Mouse (Mus musculus): ENCODE measurements around the gene Brwd1. TPM values are rescaled to one million over a fixed set of nuclear protein-coding genes. Genes with fewer than 3 reads are reported as not detected.

Gene Brwd1
- total RNA-seq, 1 experiment: 117 TPM

DNA sequence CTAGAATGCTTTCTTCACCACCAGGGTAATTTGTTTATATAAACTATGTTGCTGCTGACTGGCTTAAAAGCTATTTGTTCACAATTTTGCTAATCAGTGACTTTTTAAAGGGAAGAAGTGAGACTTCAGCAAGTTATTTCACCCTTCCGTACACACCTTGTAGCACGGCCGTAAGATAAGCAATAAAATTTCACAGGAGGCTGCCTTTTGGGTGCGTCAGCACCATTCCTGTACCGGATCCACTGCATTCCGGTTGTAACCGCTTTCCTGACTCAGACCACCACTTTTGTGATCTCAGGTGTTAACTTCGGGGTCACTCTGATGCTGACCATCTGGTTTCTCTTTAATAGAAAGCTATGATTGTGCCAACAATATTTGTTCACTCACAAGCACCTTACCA lies 124.2 kb downstream of the Brwd1 start:
- H3K4me3 ChIP-seq (ENCODE audit: insufficient read depth in 1 of 2, low read depth in 1 of 2, low read length in 2 of 2, poor library complexity in 1 of 2, severe bottlenecking in 1 of 2): no peak overlapping the region
- in situ Hi-C loops (cut with MboI; ENCODE audit: low sequenced_read_pairs in 2 of 2, unreplicated experiment in 2 of 2): loop anchor here (10.0 to 25.0 kb wide), 2 partner anchors 343 to 346 kb away; no protein-coding TSS in a partner anchor
- peaks cover 5 to 19% of the 10 kb centered on the region in 2 experiments; a peak in 3 of 4 replicates for H3K4me1 ChIP-seq (ENCODE audit: control insufficient read depth in 2 of 2, insufficient read depth in 2 of 2, low read length in 2 of 2, poor library complexity in 1 of 2)
- H3K9me3 ChIP-seq (ENCODE audit: control insufficient read depth, insufficient read depth, low read depth, low read length): no peaks in the 10 kb centered on the region
- DNase-seq (ENCODE audit: low read depth, low spot score): no peak
- H3K9ac ChIP-seq (ENCODE audit: insufficient read depth, low read depth, low read length, poor library complexity, severe bottlenecking): no peak overlapping the region
- no peak for TF ChIP-seq CHD2 (IDR thresholded peaks at IDR 0.05; ENCODE audit: low read depth, low read length)
- TF ChIP-seq HCFC1 (IDR thresholded peaks at IDR 0.05; ENCODE audit: borderline replicate concordance, insufficient read depth, low read length): no peak
- TF ChIP-seq ZNF384 (IDR thresholded peaks at IDR 0.05; ENCODE audit: low read depth, low read length): no peak
- no peak for TF ChIP-seq MAFK (IDR thresholded peaks at IDR 0.05; ENCODE audit: insufficient read depth, low read depth, low read length)
- TF ChIP-seq ZC3H11A (IDR thresholded peaks at IDR 0.05; ENCODE audit: borderline replicate concordance, low read depth, low read length): no peak
- no peaks in the 10 kb centered on the region for H3K36me3 ChIP-seq (ENCODE audit: control insufficient read depth, insufficient read depth, low read length, poor library complexity, severe bottlenecking)
- no peak overlapping the region for H3K27ac ChIP-seq (ENCODE audit: insufficient read depth, low read depth, low read length, poor library complexity, severe bottlenecking)

DNA sequence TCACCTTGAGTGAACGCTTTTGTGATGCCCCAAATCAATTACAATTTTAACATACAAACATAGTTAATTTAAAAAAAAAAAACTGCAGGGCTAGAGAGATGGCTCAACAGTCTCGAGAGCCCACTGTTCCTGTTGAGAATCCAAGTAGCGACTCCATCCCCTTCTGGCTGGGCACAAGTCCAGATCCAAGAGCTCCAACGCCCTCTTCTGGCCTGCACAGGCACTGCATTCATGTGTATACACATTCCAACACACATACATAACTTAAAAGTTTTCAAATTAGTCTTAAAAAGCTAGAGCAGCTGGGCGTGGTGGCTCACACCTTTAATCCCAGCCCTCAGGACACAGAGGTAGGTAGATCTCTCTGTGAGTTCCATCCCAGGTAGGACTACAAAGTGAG lies 125.7 kb downstream of the Brwd1 start:
- H3K4me1 ChIP-seq (ENCODE audit: control insufficient read depth in 2 of 2, insufficient read depth in 2 of 2, low read length in 2 of 2, poor library complexity in 1 of 2): peaks cover 0 to 11% of the 10 kb centered on the region in 2 experiments; a peak in 2 of 4 replicates
- TF ChIP-seq ZC3H11A (IDR thresholded peaks at IDR 0.05; ENCODE audit: borderline replicate concordance, low read depth, low read length): peak; percentile 73; the same call in 1 of the 2 replicates
- no peak for TF ChIP-seq HCFC1 (IDR thresholded peaks at IDR 0.05; ENCODE audit: borderline replicate concordance, insufficient read depth, low read length)
- H3K36me3 ChIP-seq (ENCODE audit: control insufficient read depth, insufficient read depth, low read length, poor library complexity, severe bottlenecking): no peaks in the 10 kb centered on the region
- H3K9ac ChIP-seq (ENCODE audit: insufficient read depth, low read depth, low read length, poor library complexity, severe bottlenecking): no peak overlapping the region
- no peak overlapping the region for H3K4me3 ChIP-seq (ENCODE audit: insufficient read depth in 1 of 2, low read depth in 1 of 2, low read length in 2 of 2, poor library complexity in 1 of 2, severe bottlenecking in 1 of 2)
- no peaks in the 10 kb centered on the region for H3K9me3 ChIP-seq (ENCODE audit: control insufficient read depth, insufficient read depth, low read depth, low read length)
- no peak overlapping the region for H3K27ac ChIP-seq (ENCODE audit: insufficient read depth, low read depth, low read length, poor library complexity, severe bottlenecking)
- no peak for DNase-seq (ENCODE audit: low read depth, low spot score)
- in situ Hi-C loops (cut with MboI; ENCODE audit: low sequenced_read_pairs in 2 of 2, unreplicated experiment in 2 of 2): loop anchor here (10.0 to 25.0 kb wide), 2 partner anchors 342 to 344 kb away; no protein-coding TSS in a partner anchor

DNA sequence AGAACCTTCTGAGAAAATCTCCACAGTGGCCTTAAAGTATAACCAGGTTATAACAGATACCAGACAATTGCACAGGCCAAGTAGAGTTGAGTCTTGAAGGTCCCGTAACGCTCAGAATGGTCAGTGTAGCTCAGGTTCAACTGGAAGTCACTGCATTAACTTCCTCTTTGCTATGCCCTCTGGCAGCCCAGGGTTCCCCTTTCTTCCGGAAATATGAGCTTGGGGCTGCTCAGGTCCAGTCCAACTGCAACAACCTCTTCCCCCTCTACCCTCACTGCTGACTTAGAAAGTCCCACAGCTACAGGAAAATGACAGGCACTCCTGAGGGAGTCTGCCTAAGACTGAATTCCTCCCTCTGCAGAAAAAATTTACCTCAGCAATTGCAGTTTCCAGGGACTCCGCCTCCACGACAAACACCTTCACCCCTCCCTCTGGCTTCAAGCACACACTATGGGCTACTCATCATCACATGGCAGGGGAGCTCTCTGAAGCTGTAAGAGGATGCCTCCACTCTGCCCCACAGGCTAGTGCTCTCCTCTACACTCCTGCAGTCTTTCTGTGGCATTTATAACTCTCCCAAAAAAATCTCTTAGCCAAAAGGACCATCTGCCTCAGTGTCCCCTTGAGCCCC lies 126.5 kb downstream of the Brwd1 start:
- Histone ChIP-seq H3K9me3 (ENCODE audit: control insufficient read depth, insufficient read depth, low read depth, low read length) (no peaks in the 10 kb centered on the region), H3K4me1 (ENCODE audit: control insufficient read depth in 2 of 2, insufficient read depth in 2 of 2, low read length in 2 of 2, poor library complexity in 1 of 2) (peaks cover 0 to 11% of the 10 kb centered on the region in 2 experiments; a peak in 2 of 4 replicates), H3K27ac (ENCODE audit: insufficient read depth, low read depth, low read length, poor library complexity, severe bottlenecking) (no peak overlapping the region), H3K4me3 (ENCODE audit: insufficient read depth in 1 of 2, low read depth in 1 of 2, low read length in 2 of 2, poor library complexity in 1 of 2, severe bottlenecking in 1 of 2) (no peak overlapping the region), H3K36me3 (ENCODE audit: control insufficient read depth, insufficient read depth, low read length, poor library complexity, severe bottlenecking) (no peaks in the 10 kb centered on the region), H3K9ac (ENCODE audit: insufficient read depth, low read depth, low read length, poor library complexity, severe bottlenecking) (no peak overlapping the region)
- DNase-seq (ENCODE audit: low read depth, low spot score): no peak
- in situ Hi-C loops (cut with MboI; ENCODE audit: low sequenced_read_pairs in 2 of 2, unreplicated experiment in 2 of 2): loop anchor here (10.0 to 25.0 kb wide), 2 partner anchors 341 to 344 kb away; no protein-coding TSS in a partner anchor
- no peak for TF ChIP-seq MAFK (IDR thresholded peaks at IDR 0.05; ENCODE audit: insufficient read depth, low read depth, low read length)
- no peak for TF ChIP-seq ZNF384 (IDR thresholded peaks at IDR 0.05; ENCODE audit: low read depth, low read length)
- TF ChIP-seq HCFC1 (IDR thresholded peaks at IDR 0.05; ENCODE audit: borderline replicate concordance, insufficient read depth, low read length): no peak
- TF ChIP-seq CHD2 (IDR thresholded peaks at IDR 0.05; ENCODE audit: low read depth, low read length): no peak
- TF ChIP-seq ZC3H11A (IDR thresholded peaks at IDR 0.05; ENCODE audit: borderline replicate concordance, low read depth, low read length): no peak

DNA sequence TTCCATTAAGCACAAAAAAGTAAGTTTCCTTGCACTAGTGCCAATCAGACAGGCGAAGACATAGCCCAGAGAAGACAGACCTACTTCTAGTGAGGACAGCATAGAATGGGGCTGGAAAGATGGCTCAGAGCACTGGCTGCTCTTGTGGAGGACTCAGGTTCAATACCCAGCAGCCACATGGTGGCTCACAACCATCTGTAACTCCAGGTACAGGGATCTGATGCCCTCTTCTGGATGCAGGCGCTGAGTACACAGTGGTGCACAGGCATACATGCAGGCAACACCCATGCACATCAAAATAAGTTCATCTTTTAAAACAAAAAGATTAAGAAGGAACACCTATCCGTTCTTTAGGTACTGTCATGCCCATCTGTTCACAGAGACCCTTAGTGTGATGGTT lies 128.0 kb downstream of the Brwd1 start:
- H3K36me3 ChIP-seq (ENCODE audit: control insufficient read depth, insufficient read depth, low read length, poor library complexity, severe bottlenecking): no peaks in the 10 kb centered on the region
- H3K4me1 ChIP-seq (ENCODE audit: control insufficient read depth in 2 of 2, insufficient read depth in 2 of 2, low read length in 2 of 2, poor library complexity in 1 of 2): peaks cover 0 to 9% of the 10 kb centered on the region in 2 experiments; a peak in 2 of 4 replicates
- in situ Hi-C loops (cut with MboI; ENCODE audit: low sequenced_read_pairs in 2 of 2, unreplicated experiment in 2 of 2): loop anchor here (10.0 to 25.0 kb wide), 2 partner anchors 340 to 342 kb away; no protein-coding TSS in a partner anchor
- H3K27ac ChIP-seq (ENCODE audit: insufficient read depth, low read depth, low read length, poor library complexity, severe bottlenecking): peak overlapping the region; percentile 1; the same call in 1 of the 2 replicates
- no peak for DNase-seq (ENCODE audit: low read depth, low spot score)
- H3K9ac ChIP-seq (ENCODE audit: insufficient read depth, low read depth, low read length, poor library complexity, severe bottlenecking): no peak overlapping the region
- TF ChIP-seq ZC3H11A (IDR thresholded peaks at IDR 0.05; ENCODE audit: borderline replicate concordance, low read depth, low read length) (peak; percentile 7; the same call in 1 of the 2 replicates), ZNF384 (IDR thresholded peaks at IDR 0.05; ENCODE audit: low read depth, low read length) (no peak)
- no peaks in the 10 kb centered on the region for H3K9me3 ChIP-seq (ENCODE audit: control insufficient read depth, insufficient read depth, low read depth, low read length)
- H3K4me3 ChIP-seq (ENCODE audit: insufficient read depth in 1 of 2, low read depth in 1 of 2, low read length in 2 of 2, poor library complexity in 1 of 2, severe bottlenecking in 1 of 2): no peak overlapping the region
